Mouse (Mus musculus): Measurements from ENCODE around the gene Stard7. TPM values are rescaled to one million over a fixed set of nuclear protein-coding genes. Genes with fewer than 3 reads are reported as not detected.
A peak's percentile ranks its signal among the peaks of the same experiment; 100 is the strongest.

Stard7 gene
- polyA plus RNA-seq, 1 experiment from 2014 or later: 63.2 TPM

DNA sequence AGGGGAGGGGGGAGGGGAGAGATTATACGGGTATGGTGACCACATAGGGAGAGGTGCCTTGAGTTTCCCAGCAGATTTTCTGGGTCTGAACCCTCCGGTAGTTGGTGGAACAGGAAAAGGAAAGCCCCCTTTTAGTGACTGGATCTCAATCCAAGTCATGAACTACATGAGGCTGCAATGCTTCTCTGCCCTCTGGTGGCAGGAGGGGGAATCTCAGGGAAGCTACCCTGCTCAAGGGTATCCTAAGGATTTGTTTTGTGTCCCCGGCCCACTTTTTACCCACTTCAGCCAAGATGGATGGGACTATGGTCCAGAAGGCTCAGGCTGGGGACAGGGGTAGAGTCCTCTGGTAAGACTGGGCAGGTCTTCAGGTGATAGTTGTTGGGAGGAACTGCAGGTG is 71.1 kb downstream of the Stard7 start:
- Histone ChIP-seq H3K4me3 (no peak overlapping the region), H3K27me3 (peaks cover 19% of the 10 kb centered on the region), H3K9me3 (no peaks in the 10 kb centered on the region), H3K4me2 (no peak overlapping the region), H3K9ac (no peak overlapping the region), H3K4me1 (peaks cover 5% of the 10 kb centered on the region), H3K27ac (no peak overlapping the region), H3K36me3 (no peaks in the 10 kb centered on the region)
- no peak for ATAC-seq (ENCODE audit: insufficient number of reproducible peaks, low FRiP score, low TSS enrichment, low read depth)
- WGBS: 6% methylated on average over 3 of the region's 3 CpGs

DNA sequence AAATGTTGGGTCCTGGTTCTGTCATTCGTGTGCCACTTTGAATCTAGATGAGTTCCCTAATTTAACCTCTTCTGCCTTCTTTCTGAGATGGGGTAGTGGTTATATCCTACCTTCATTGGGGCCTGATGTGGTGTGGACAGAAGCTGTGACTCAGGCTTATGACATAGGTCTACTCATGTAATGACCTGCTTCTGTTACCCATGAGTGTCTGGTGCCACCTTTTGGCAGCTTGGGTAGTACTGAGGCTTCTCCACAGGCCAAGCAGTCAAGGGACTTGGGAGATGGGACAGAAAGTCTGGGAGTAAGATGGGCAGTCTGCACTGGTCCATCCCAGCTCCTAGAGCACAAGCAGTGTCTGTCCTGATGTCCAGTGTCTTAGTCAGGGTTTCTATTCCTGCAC is 76.3 kb downstream of the Stard7 start:
- Histone ChIP-seq H3K9me3 (no peaks in the 10 kb centered on the region), H3K27me3 (0 out of 2 replicates have a peak, but pooled peaks cover 3% of the 10 kb centered on the region), H3K4me2 (no peak overlapping the region), H3K4me1 (no peaks in the 10 kb centered on the region), H3K36me3 (no peaks in the 10 kb centered on the region), H3K9ac (no peak overlapping the region), H3K27ac (no peak overlapping the region), H3K4me3 (no peak overlapping the region)
- no peak for ATAC-seq (ENCODE audit: insufficient number of reproducible peaks, low FRiP score, low TSS enrichment, low read depth)
- WGBS: 53% methylated on average over 1 of the region's 1 CpGs

DNA sequence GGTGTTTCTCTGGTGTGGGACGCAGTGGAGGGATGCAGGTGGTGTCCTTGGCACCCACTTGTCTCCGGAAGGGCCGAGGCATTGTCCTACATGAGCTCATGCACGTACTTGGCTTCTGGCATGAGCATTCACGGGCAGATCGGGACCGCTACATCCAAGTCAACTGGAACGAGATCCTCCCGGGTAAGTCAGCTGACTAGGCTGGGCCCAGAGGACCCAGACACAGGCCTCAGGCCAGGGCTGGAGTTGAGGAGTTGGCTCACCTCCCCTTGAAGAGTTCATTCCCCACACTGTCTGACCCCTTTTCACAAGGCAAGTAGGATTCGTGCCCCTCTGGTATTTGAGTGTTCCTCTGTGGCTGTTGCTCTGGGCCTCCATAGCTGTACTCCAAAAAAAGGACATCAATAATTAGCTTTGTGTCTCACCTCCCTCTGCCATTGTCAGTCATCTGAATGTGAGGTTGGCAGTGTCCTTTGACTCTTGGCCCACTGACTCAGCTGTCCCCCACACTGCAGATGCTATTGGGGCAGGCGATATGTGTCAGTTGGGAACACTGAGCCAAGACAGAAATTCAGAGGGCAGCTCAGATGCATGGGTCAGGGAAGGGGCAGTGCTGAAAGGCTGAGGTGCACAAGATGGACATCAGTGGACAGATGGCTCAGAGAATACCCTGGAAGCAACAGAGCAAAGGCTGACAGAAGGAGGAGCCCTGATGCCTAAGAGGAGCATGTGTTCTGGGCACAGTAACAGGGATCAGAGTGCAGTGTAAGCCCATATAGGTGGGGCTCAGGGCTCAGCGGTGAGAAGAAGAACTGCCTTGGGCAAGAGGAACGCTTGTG is 77.3 kb downstream of the Stard7 start:
- H3K4me3 ChIP-seq: no peak overlapping the region
- H3K27ac ChIP-seq: no peak overlapping the region
- no peak overlapping the region for H3K4me2 ChIP-seq
- H3K9me3 ChIP-seq: no peaks in the 10 kb centered on the region
- no peaks in the 10 kb centered on the region for H3K36me3 ChIP-seq
- 0 out of 2 replicates have a peak, but pooled peaks have one; percentile 50 for ATAC-seq (ENCODE audit: insufficient number of reproducible peaks, low FRiP score, low TSS enrichment, low read depth)
- 0 out of 2 replicates have a peak, but pooled peaks cover 3% of the 10 kb centered on the region for H3K27me3 ChIP-seq
- H3K9ac ChIP-seq: no peak overlapping the region
- WGBS: 72% methylated on average over 13 of the region's 13 CpGs
- no peaks in the 10 kb centered on the region for H3K4me1 ChIP-seq

Other genes starting within 250 kb of the Stard7 start
- gene Blvra, start 199.6 kb upstream of the Stard7 start, polyA plus RNA-seq (2015; fragmentation: Nextera tagmentation; extraction: Ambion mirVana): 47.1 and 48.2 TPM in 2 replicates
- 61.3 and 62.5 TPM in 2 replicates for gene Ncaph, start 136.3 kb upstream of the Stard7 start, polyA plus RNA-seq (2015; fragmentation: Nextera tagmentation; extraction: Ambion mirVana)
- gene Itpripl1, start 126.8 kb upstream of the Stard7 start, polyA plus RNA-seq (2015; fragmentation: Nextera tagmentation; extraction: Ambion mirVana): 26.0 and 26.8 TPM in 2 replicates
- 1.2 and 1.3 TPM in 2 replicates for gene 1810024B03Rik, start 61.9 kb upstream of the Stard7 start, polyA plus RNA-seq (2015; fragmentation: Nextera tagmentation; extraction: Ambion mirVana)
- gene Snrnp200, start 61.8 kb upstream of the Stard7 start, polyA plus RNA-seq (2015; fragmentation: Nextera tagmentation; extraction: Ambion mirVana): 42.0 and 46.8 TPM in 2 replicates
- gene Ciao1, start 22.4 kb upstream of the Stard7 start, polyA plus RNA-seq (2015; fragmentation: Nextera tagmentation; extraction: Ambion mirVana): 64.0 and 68.0 TPM in 2 replicates
- 32.8 and 34.5 TPM in 2 replicates for gene Tmem127, start 22.3 kb upstream of the Stard7 start, polyA plus RNA-seq (2015; fragmentation: Nextera tagmentation; extraction: Ambion mirVana)
- 7.4 TPM in 2 replicates for gene Dusp2, start 65.9 kb downstream of the Stard7 start, polyA plus RNA-seq (2015; fragmentation: Nextera tagmentation; extraction: Ambion mirVana)
- gene Astl, start 68.4 kb downstream of the Stard7 start, polyA plus RNA-seq (2015; fragmentation: Nextera tagmentation; extraction: Ambion mirVana): 0.12 and 0.22 TPM in 2 replicates
- 0.38 and 0.48 TPM in 2 replicates for gene Adra2b, start 93.0 kb downstream of the Stard7 start, polyA plus RNA-seq (2015; fragmentation: Nextera tagmentation; extraction: Ambion mirVana)
- 0.44 and 0.51 TPM in 2 replicates for gene Gpat2, start 155.0 kb downstream of the Stard7 start, polyA plus RNA-seq (2015; fragmentation: Nextera tagmentation; extraction: Ambion mirVana)
- 22.1 and 27.5 TPM in 2 replicates for gene Fahd2a, start 174.3 kb downstream of the Stard7 start, polyA plus RNA-seq (2015; fragmentation: Nextera tagmentation; extraction: Ambion mirVana)

All from limb, embryonic 15.5 days (tissue).